Mouse (Mus musculus): ENCODE measurements around the gene Taf12.

DNA sequence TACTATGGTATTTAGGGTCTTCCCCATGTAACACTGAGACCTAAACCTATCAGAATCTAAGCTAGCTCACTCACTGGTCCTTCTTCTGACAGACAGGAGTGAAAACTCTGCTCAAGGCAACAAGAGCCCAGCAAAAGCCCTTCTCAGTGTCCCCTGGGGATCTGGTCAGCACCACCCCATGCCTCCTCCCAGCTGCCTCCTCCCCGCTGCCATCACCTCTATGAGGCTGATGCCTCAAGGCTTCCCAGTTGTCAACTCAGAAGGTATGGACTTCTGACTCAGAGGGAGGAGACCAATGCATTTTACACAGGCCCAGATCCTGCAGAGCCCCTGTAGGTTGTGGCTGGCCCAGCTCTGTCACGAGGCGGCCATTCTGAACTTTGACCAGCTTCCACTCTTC lies 67.3 kb downstream of the Taf12 start:
- TF ChIP-seq EP300 (IDR thresholded peaks at IDR 0.05; ENCODE audit: low read depth), result no peak
- TF ChIP-seq CTCF (IDR thresholded peaks at IDR 0.05; ENCODE audit: low read depth), result no peak

Data from liver, embryonic 14.5 days (tissue).